Mouse (Mus musculus) limb, embryonic 15.5 days (tissue): ENCODE measurements around the gene Wsb2. TPM values are rescaled to one million over a fixed set of nuclear protein-coding genes. Genes with fewer than 3 reads are reported as not detected.
A peak's percentile ranks its signal among the peaks of the same experiment; 100 is the strongest.
"Not testable (repeated sequence)": the region's sequence is repeated elsewhere in the genome, so short reads cannot be mapped to it uniquely, and the experiment has no call there.

Experiments
- ATAC-seq: fragments of 200-750 bp; cut with Nextera tagmentation; 2 replicates; pipeline ENCODE4 v1.8.0; 2017; ENCODE audit warnings: low read depth, moderate TSS enrichment; ENCODE audit not compliant: insufficient number of reproducible peaks, low FRiP score, low TSS enrichment
- H3K27ac ChIP-seq: fragments of 300-500 bp; sonication (generic); 2 replicates; pipeline ENCODE4 v1.5.1; 2015; ENCODE audit warnings: moderate library complexity, mild to moderate bottlenecking, inconsistent platforms
- H3K27me3 ChIP-seq: fragments of 300-500 bp; sonication (generic); 2 replicates; pipeline ENCODE4 v1.6.1; 2015; ENCODE audit warnings: inconsistent platforms
- H3K36me3 ChIP-seq: fragments of 300-500 bp; sonication (generic); 2 replicates; pipeline ENCODE4 v1.6.1; 2015; ENCODE audit warnings: inconsistent platforms
- H3K4me1 ChIP-seq: fragments of 300-500 bp; sonication (generic); 2 replicates; pipeline ENCODE4 v1.6.1; 2015; ENCODE audit warnings: inconsistent platforms
- H3K4me2 ChIP-seq: fragments of 300-500 bp; sonication (generic); 2 replicates; pipeline ENCODE4 v1.6.1; 2015; ENCODE audit warnings: mild to moderate bottlenecking, inconsistent platforms
- H3K4me3 ChIP-seq: fragments of 300-500 bp; sonication (generic); 2 replicates; pipeline ENCODE4 v1.5.1; 2015; ENCODE audit warnings: mild to moderate bottlenecking, inconsistent platforms
- H3K9ac ChIP-seq: fragments of 300-500 bp; sonication (generic); 2 replicates; pipeline ENCODE4 v1.6.1; 2015; ENCODE audit warnings: inconsistent platforms
- H3K9me3 ChIP-seq: fragments of 300-500 bp; sonication (generic); 2 replicates; pipeline ENCODE4 v1.6.1; 2016; ENCODE audit warnings: inconsistent platforms
- WGBS: fragments of 180-500 bp; shearing (Covaris S2); methylation state at CpG from one replicate; pipeline ENCODE4 v1.1.7; 2015; 5-methylcytosine and 5-hydroxymethylcytosine counted together
- polyA plus RNA-seq: library from polyadenylated mRNA; unstranded; fragments of >200 nt; fragmentation: Nextera tagmentation; extraction: Ambion mirVana; gene quantifications from 2 replicates; pipeline ENCODE4 v1.2.1, GENCODE M21; 2015

Gene Wsb2
- polyA plus RNA-seq, 1 experiment from 2014 or later = 66.9 TPM

DNA sequence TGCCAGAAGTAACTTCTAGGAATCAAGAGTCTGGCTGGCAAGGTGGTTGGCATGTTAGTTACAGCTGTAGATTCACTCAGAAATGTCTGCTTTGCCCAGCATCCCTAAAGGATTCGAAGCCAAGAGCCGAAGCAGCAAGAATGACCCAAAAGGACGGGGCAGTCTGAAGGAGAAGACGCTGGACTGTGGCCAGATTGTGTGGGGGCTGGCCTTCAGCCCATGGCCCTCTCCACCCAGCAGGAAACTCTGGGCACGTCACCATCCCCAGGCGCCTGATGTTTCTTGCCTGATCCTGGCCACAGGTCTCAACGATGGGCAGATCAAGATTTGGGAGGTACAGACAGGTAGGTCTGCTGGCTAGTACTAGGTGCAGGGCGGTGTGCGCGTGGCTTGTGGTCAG lies 13.5 kb downstream of the Wsb2 start:
- no peaks in the 10 kb centered on the region for H3K27me3 ChIP-seq
- H3K4me3 ChIP-seq = no peak overlapping the region
- 0 out of 2 replicates have a peak, but pooled peaks cover 2% of the 10 kb centered on the region for H3K4me1 ChIP-seq

DNA sequence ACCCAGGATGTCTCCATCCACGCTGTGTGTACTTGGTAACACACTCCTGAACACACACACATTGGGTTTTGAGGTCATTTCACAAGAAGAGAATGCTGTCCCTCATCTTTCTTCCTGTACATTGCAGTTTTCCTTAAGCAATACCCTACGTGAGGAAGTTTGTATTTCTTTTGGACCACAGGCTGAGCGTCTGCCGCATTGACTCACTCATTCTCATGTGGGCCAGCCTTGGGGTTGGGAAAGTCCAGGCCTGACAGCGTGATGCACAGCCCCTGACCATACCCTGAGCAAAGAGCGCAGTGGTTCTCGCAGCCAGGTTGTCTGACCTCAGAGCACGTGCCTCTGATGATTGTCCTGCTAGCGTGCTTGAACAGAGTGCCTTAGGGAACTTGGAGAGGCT lies 16.3 kb downstream of the Wsb2 start:
- ATAC-seq = no peak
- Histone ChIP-seq H3K4me1 (0 out of 2 replicates have a peak, but pooled peaks cover 2% of the 10 kb centered on the region), H3K9me3 (no peaks in the 10 kb centered on the region), H3K36me3 (peaks cover 84% of the 10 kb centered on the region), H3K4me3 (no peak overlapping the region), H3K27me3 (no peaks in the 10 kb centered on the region), H3K27ac (no peak overlapping the region), H3K9ac (no peak overlapping the region), H3K4me2 (no peak overlapping the region)
- 81% methylated on average over 9 of the region's 9 CpGs for WGBS

More for the DNA sequence above, 13.5 kb downstream of the Wsb2 start:
- H3K9ac ChIP-seq = no peak overlapping the region
- H3K4me2 ChIP-seq = no peak overlapping the region
- H3K27ac ChIP-seq = no peak overlapping the region
- 83% methylated on average over 10 of the region's 10 CpGs for WGBS
- H3K9me3 ChIP-seq = no peaks in the 10 kb centered on the region
- H3K36me3 ChIP-seq = peaks cover 91% of the 10 kb centered on the region
- no peak for ATAC-seq

DNA sequence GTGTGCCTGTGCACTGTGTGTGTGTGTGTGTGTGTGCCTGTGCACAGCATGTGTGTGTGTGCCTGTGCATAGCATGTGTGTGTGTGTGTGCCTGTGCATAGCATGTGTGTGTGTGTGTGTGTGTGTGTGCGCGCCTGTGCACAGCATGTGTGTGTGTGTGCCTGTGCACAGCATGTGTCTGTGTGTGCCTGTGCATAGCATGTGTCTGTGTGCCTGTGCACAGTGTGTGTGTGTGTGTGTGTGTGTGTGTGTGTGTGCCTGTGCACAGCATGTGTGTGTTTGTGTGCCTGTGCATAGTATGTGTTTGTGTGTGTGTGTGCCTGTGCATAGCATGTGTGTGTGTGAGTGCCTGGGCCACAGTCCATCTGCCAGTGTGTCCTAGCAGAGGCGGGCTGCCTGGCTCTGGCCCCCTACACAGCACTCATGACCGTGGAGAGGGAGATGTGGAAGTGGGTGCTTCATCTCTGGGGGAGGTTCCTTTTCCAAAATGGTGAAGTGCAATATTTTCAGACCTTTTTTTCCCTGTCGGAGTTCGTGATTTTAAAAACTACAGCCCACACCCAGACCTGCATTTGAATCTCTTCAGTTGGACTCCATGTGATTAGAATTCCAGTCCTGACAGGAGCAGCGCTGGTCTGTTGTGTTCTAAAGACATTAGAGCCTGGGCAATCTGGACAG lies 17.4 kb downstream of the Wsb2 start:
- 80% methylated on average over 7 of the region's 7 CpGs for WGBS
- H3K9ac ChIP-seq = no peak overlapping the region
- no peak overlapping the region for H3K27ac ChIP-seq

GRCm38 (mm10) chr5:117376331-117376761 lies 19.2 kb downstream of the Wsb2 start:
- 0 out of 2 replicates have a peak, but pooled peaks cover 2% of the 10 kb centered on the region for H3K4me1 ChIP-seq
- WGBS = 76% methylated on average over 11 of the region's 11 CpGs
- no peak overlapping the region for H3K4me2 ChIP-seq
- no peaks in the 10 kb centered on the region for H3K9me3 ChIP-seq
- no peak overlapping the region for H3K4me3 ChIP-seq
- H3K36me3 ChIP-seq = peaks cover 83% of the 10 kb centered on the region
- H3K9ac ChIP-seq = no peak overlapping the region
- no peaks in the 10 kb centered on the region for H3K27me3 ChIP-seq
- no peak overlapping the region for H3K27ac ChIP-seq
- no peak for ATAC-seq

More for the DNA sequence above, 17.4 kb downstream of the Wsb2 start:
- H3K9me3 ChIP-seq = no peaks in the 10 kb centered on the region
- no peak overlapping the region for H3K4me3 ChIP-seq
- H3K36me3 ChIP-seq = peaks cover 84% of the 10 kb centered on the region
- no peaks in the 10 kb centered on the region for H3K27me3 ChIP-seq
- no peak overlapping the region for H3K4me2 ChIP-seq
- 0 out of 2 replicates have a peak, but pooled peaks cover 2% of the 10 kb centered on the region for H3K4me1 ChIP-seq
- no peak for ATAC-seq

GRCm38 (mm10) chr5:117377731-117378130 lies 20.6 kb downstream of the Wsb2 start:
- not testable (repeated sequence) for H3K27ac ChIP-seq, H3K4me1 ChIP-seq, H3K9ac ChIP-seq, ATAC-seq, H3K27me3 ChIP-seq, H3K9me3 ChIP-seq, H3K4me3 ChIP-seq, H3K4me2 ChIP-seq
- peaks cover 81% of the 10 kb centered on the region for H3K36me3 ChIP-seq
- WGBS = 94% methylated on average over 14 of the region's 14 CpGs

- Histone ChIP-seq H3K4me3 (no peak overlapping the region), H3K9ac (no peak overlapping the region), H3K4me2 (no peak overlapping the region), H3K4me1 (no peaks in the 10 kb centered on the region), H3K36me3 (peaks cover 85% of the 10 kb centered on the region), H3K27ac (no peak overlapping the region), H3K9me3 (no peaks in the 10 kb centered on the region), H3K27me3 (no peaks in the 10 kb centered on the region)
- WGBS = 77% methylated on average over 4 of the region's 4 CpGs
- no peak for ATAC-seq
Measured at GRCm38 (mm10) chr5:117380199-117380598, 23.1 kb downstream of the Wsb2 start.

DNA sequence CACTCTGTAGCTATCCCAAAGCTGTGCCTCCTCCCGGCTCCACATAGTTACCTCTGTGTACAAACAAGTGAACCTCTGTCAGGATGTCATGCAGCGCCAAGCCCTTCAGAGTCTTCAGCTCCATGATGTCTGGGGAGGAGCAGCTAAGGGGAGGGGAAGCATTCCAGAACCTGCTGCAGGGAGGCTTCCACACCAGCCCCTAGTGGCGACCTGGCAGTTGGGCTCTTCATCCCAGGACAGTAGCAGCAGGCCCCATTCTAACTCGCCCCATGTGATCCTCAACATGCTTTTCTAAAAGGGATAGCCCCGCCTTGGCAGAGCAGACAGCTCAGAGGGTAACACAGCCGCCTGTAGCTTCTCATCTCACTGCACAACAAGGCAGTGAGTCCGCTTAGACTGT lies 24.7 kb downstream of the Wsb2 start:
- H3K36me3 ChIP-seq = peaks cover 79% of the 10 kb centered on the region
- no peak for ATAC-seq
- no peaks in the 10 kb centered on the region for H3K4me1 ChIP-seq
- H3K27ac ChIP-seq = no peak overlapping the region
- H3K27me3 ChIP-seq = no peaks in the 10 kb centered on the region
- no peak overlapping the region for H3K4me3 ChIP-seq
- no peak overlapping the region for H3K9ac ChIP-seq
- no peaks in the 10 kb centered on the region for H3K9me3 ChIP-seq
- WGBS = 82% methylated on average over 7 of the region's 7 CpGs
- H3K4me2 ChIP-seq = no peak overlapping the region

GRCm38 (mm10) chr5:117383198-117383597 lies 26.1 kb downstream of the Wsb2 start:
- no peak overlapping the region for H3K27ac ChIP-seq
- no peaks in the 10 kb centered on the region for H3K9me3 ChIP-seq
- H3K4me2 ChIP-seq = no peak overlapping the region
- peaks cover 69% of the 10 kb centered on the region for H3K36me3 ChIP-seq
- no peak for ATAC-seq
- H3K4me1 ChIP-seq = peaks cover 12% of the 10 kb centered on the region
- 88% methylated on average over 12 of the region's 12 CpGs for WGBS
- no peak overlapping the region for H3K9ac ChIP-seq
- no peak overlapping the region for H3K4me3 ChIP-seq
- H3K27me3 ChIP-seq = no peaks in the 10 kb centered on the region

DNA sequence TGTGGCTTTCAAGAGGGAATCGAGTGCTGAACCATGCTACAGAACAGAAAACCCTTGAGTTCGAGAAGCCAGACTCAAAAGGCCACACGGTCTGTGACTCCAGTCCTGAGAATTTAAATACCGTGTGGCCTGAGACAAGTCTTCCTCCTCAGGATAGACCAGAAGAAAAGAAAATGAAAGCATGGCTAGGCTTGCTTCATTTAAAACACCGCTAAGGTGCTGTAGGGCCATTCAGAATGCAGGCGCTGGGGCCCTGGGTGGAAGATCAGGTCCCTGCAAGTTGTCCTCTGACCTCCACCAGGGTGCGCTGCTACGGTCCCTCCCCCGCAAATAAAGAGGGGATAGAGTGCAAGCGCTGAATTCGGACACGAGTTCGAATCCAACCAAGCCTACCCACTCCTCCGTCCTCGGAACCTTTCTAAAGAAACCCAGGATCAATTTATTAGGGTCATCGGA lies 31.2 kb downstream of the Wsb2 start:
- Histone ChIP-seq H3K36me3 (peaks cover 23% of the 10 kb centered on the region), H3K27me3 (no peaks in the 10 kb centered on the region), H3K9me3 (no peaks in the 10 kb centered on the region), H3K27ac (peak overlapping the region; percentile 64; the same call in 1 of the 2 replicates), H3K9ac (peak overlapping the region; percentile 79), H3K4me1 (peaks cover 17% of the 10 kb centered on the region), H3K4me2 (peak overlapping the region; percentile 72), H3K4me3 (peak overlapping the region; percentile 79)
- WGBS = 10% methylated on average over 16 of the region's 16 CpGs
- no peak for ATAC-seq

GRCm38 (mm10) chr5:117388877-117389276 lies 31.8 kb downstream of the Wsb2 start, which contains the start of gene Rfc5:
Gene Rfc5 (minus strand): TSS chr5:117389047.
- Histone ChIP-seq H3K9me3 (no peaks in the 10 kb centered on the region), H3K36me3 (peaks cover 18% of the 10 kb centered on the region), H3K4me2 (peak within 1 kb of the TSS; percentile 72), H3K4me1 (peaks cover 17% of the 10 kb centered on the region), H3K4me3 (peak within 1 kb of the TSS; percentile 79), H3K27ac (peak within 1 kb of the TSS; percentile 64), H3K9ac (peak within 1 kb of the TSS; percentile 79), H3K27me3 (no peaks in the 10 kb centered on the region)
- 2% methylated on average over 32 of the region's 44 CpGs for WGBS
- ATAC-seq = peak; percentile 88

DNA sequence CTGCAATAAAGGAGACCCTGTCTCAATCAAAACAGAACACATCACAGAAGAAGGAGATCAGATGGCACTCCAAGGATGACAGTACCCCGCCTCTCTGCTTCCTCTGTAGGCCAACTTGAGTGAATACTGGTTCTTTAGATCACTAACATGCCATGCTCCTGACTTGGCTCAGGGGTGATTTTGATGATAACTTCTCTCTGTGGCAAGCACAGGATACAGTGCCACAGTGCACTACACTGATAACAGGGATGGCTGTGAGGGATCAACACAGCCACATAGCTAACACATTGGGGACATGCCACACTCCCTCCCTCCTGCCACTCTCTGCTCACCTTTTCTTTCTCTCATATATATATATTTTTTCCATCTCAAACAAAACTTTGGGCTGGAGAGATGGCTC lies 33.8 kb downstream of the Wsb2 start:
- Histone ChIP-seq H3K9me3 (no peaks in the 10 kb centered on the region), H3K9ac (no peak overlapping the region), H3K4me1 (peaks cover 17% of the 10 kb centered on the region), H3K27me3 (no peaks in the 10 kb centered on the region), H3K4me2 (no peak overlapping the region), H3K4me3 (no peak overlapping the region), H3K36me3 (no peaks in the 10 kb centered on the region), H3K27ac (no peak overlapping the region)
- WGBS = 88% methylated on average over 1 of the region's 1 CpGs
- no peak for ATAC-seq

DNA sequence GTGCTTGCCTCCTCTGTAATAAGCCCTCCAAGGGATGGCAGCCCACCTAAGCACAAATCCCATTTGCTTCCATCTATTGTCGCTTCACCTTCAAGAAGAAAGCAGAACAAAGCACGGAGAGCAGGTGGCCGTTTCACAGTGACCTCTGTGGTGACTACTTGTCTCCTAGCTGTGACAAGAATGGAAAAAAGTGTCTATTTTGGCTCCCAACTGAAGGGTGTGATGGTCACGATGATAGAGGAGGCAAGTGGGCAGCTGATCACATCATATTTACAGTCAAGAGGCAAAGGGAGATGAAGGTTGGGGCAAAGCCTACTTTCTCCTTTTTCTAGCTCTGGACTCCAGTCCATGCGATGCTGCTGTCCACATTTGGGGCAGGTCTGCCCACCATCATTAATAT lies 38.7 kb downstream of the Wsb2 start:
- H3K9me3 ChIP-seq = no peaks in the 10 kb centered on the region
- H3K36me3 ChIP-seq = no peaks in the 10 kb centered on the region
- H3K27ac ChIP-seq = no peak overlapping the region
- WGBS = 86% methylated on average over 5 of the region's 5 CpGs
- H3K27me3 ChIP-seq = no peaks in the 10 kb centered on the region
- no peak overlapping the region for H3K4me2 ChIP-seq
- H3K9ac ChIP-seq = no peak overlapping the region
- H3K4me3 ChIP-seq = no peak overlapping the region
- no peaks in the 10 kb centered on the region for H3K4me1 ChIP-seq
- ATAC-seq = no peak
